Mouse (Mus musculus) bone marrow, adult 2 months (tissue): Measurements from ENCODE around the gene Gsk3b. TPM values are rescaled to one million over a fixed set of nuclear protein-coding genes. Genes with fewer than 3 reads are reported as not detected.
"Not testable (repeated sequence)": the region's sequence is repeated elsewhere in the genome, so short reads cannot be mapped to it uniquely, and the experiment has no call there.

Source experiments
- H3K27ac ChIP-seq: fragments of 200-500 bp; 2 replicates; pipeline ENCODE4 v1.5.1; 2012; ENCODE audit warnings: low read depth, mild to moderate bottlenecking, control low read depth, inconsistent platforms, low read length; ENCODE audit not compliant: control insufficient read depth, poor library complexity, insufficient read depth
- H3K4me1 ChIP-seq: fragments of 200-500 bp; 2 replicates; pipeline ENCODE4 v1.6.1; 2011; ENCODE audit warnings: low read length; ENCODE audit not compliant: control insufficient read depth, insufficient read depth
- H3K4me3 ChIP-seq: fragments of 200-500 bp; replicated peaks from 2 replicates; pipeline ENCODE3; 2011; ENCODE audit warnings: mild to moderate bottlenecking, low read depth, low read length, control low read depth; ENCODE audit not compliant: control insufficient read depth
- CTCF ChIP-seq: fragments of 200-500 bp; IDR thresholded peaks from 2 replicates; pipeline ENCODE4 v1.5.1; 2011; ENCODE audit warnings: low read length, control low read depth; ENCODE audit not compliant: control insufficient read depth, insufficient read depth
- POLR2A ChIP-seq: fragments of 200-500 bp; IDR thresholded peaks from 2 replicates; pipeline ENCODE4 v1.6.1; 2011; ENCODE audit warnings: low read depth, mild to moderate bottlenecking, control low read depth, low read length, borderline replicate concordance; ENCODE audit not compliant: control insufficient read depth
- WGBS: fragments of 180-500 bp; shearing (Covaris S2); methylation state at CpG from one replicate; pipeline ENCODE4 v1.1.7; 2018; 5-methylcytosine and 5-hydroxymethylcytosine counted together
- polyA plus RNA-seq: library from polyadenylated mRNA; stranded (reverse); fragments of >200 nt; gene quantifications from 2 replicates; pipeline ENCODE4 v1.2.4, GENCODE M21; 2011; ENCODE audit warnings: low replicate concordance; ENCODE audit not compliant: missing spikeins, insufficient read depth, insufficient read length

Gsk3b gene
- polyA plus RNA-seq, result 9.6 and 10.2 TPM in 2 replicates

DNA sequence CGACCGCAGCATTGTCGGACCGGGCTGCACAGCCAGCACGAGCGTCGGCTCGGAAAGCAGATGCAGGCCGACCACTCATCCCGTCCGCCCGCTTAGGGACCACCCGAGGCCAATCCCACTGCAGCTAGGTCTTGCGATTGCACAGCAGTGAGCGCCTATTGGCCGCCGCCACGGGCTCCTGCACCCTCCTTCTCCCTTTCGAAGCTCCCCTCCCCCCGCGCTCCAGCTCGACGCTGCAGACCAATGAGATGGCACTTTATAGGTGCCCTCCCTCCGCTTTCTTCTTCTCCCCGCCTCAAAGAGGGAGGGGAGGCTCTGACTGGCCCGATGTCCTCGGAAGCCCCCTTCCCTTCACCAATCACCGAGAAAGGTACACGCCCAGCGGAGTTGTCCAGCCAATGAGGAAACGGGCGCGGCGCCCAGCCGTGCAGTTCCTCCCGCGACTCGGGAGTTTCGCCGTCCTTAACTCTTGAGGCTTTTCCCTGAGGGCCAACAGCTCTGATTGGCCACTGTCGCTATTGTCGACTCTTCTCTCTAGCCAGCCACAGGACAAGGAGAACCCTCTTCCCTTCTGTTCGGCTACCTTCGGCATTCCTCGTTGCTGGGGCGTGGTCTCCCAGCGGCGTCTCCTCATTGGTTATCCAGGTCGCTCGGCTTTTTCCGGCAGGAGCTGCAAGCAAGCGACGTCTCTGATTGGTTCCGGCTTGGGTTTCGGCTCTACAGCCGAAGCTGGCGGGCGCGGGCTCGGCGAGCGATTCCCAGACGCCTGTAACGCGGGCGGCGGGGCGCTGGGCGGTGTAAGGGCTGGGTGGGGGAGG lies at the start of gene Gsk3b:
TSS of gene Gsk3b (plus strand) at position 373 of the 818 bp plus-strand sequence.
- WGBS, result under 1% methylated on average over 69 of the region's 69 CpGs
- Histone ChIP-seq H3K27ac (peak within 1 kb of the TSS; percentile 86), H3K4me3 (peak within 1 kb of the TSS; percentile 90), H3K4me1 (peaks cover 2% of the 10 kb centered on the region; the same call in 1 of the 2 replicates)
- TF ChIP-seq CTCF, result no peak
- peak; percentile 79; the same call in 1 of the 2 replicates for TF ChIP-seq POLR2A

DNA sequence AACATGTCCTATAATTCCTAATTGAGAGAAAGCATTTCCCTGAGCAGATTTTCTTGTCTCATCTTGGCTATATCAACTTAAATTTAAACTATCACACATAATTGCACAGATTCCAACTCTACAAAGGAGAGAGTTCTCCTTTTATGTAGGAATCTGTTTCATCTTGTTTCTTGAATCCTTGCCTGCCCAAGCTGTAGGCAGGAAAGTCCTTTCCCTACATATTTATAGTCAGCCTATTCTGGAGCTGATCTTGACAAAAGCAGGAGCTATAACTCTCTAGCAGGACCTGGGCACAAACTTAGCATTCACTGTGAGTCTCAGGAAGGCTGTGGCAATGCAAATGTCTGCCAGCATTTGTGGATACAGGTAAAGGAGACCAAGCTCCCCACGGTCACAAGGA lies 46.6 kb upstream of the Gsk3b start:
- H3K4me3 ChIP-seq, result no peak overlapping the region
- H3K27ac ChIP-seq, result no peak overlapping the region
- H3K4me1 ChIP-seq, result no peaks in the 10 kb centered on the region
- TF ChIP-seq CTCF, result no peak
- no peak for TF ChIP-seq POLR2A
- WGBS, result 85% methylated on average over 1 of the region's 1 CpGs

- 81% methylated on average over 5 of the region's 5 CpGs for WGBS
- Histone ChIP-seq H3K27ac (no peak overlapping the region), H3K4me3 (no peak overlapping the region), H3K4me1 (no peaks in the 10 kb centered on the region)
- no peak for TF ChIP-seq POLR2A
- TF ChIP-seq CTCF, result no peak
Observed at GRCm38 (mm10) chr16:38044551-38044950, 44.2 kb upstream of the Gsk3b start.

DNA sequence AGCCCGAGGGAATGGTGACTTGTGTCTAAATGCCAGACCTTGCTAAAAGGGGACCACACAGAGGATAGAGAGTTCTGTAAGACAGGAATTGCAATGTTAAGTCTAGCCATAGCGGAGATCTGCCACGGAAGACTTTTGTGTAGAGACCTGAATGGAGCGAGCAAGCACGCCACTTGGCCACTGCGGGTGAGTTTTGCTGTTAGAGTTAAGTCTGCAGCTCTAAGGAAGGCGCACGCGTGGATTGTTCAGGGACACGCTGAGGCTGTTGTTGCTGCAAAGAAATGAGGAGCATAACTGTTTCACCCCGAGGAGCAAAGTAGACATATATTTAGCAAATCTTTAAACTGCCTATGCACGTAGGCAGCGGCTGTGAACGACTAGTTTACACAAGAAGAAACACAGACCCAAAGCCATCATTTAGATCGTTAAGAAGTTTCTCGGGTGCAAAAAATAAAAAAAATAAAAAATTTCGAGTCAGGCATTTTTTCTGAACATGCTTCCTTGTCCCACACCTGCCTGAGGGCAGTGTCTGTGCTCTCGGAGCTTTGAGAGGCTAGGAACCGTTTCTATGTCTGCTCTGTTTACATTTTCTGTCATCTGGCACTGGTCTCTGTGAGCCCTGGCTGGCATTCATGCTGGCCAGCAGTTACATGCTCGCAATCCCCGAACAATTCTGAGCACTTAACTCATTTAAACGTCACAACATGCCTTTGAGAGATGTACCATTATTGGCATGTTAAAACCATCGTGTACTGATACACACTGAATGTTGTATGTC lies 40.8 kb upstream of the Gsk3b start:
- Histone ChIP-seq H3K27ac (no peak overlapping the region), H3K4me1 (no peaks in the 10 kb centered on the region), H3K4me3 (no peak overlapping the region)
- no peak for TF ChIP-seq CTCF
- TF ChIP-seq POLR2A, result no peak
- WGBS, result 79% methylated on average over 23 of the region's 23 CpGs

DNA sequence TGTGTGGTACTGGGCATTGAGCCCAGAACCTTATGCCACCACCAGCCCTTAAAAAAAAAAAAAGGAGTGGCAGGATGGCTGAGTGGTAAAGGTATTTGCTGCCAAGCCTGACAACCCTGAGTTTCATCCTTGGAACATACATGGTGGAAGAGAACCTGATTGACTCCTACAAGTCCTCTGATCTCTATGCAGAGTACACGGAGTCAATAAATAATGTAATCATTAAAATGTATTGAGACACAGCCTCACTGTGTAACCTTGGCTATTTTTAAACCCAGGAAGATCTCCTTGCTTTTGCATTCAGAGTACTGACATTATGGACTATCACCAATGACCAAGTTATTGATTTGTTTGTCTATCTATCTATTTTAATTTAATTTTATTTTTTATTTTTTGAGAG lies 30.9 kb upstream of the Gsk3b start:
- no peaks in the 10 kb centered on the region for H3K4me1 ChIP-seq
- H3K4me3 ChIP-seq, result no peak overlapping the region
- WGBS, result 76% methylated on average over 1 of the region's 1 CpGs
- no peak overlapping the region for H3K27ac ChIP-seq
- TF ChIP-seq CTCF (no peak), POLR2A (no peak)

- no peak for TF ChIP-seq CTCF
- TF ChIP-seq POLR2A, result no peak
- H3K4me1 ChIP-seq, result no peaks in the 10 kb centered on the region
- H3K4me3 ChIP-seq, result no peak overlapping the region
- WGBS, result 65% methylated on average over 3 of the region's 3 CpGs
- H3K27ac ChIP-seq, result no peak overlapping the region
Observed at GRCm38 (mm10) chr16:38058836-38059235, 30.0 kb upstream of the Gsk3b start.

DNA sequence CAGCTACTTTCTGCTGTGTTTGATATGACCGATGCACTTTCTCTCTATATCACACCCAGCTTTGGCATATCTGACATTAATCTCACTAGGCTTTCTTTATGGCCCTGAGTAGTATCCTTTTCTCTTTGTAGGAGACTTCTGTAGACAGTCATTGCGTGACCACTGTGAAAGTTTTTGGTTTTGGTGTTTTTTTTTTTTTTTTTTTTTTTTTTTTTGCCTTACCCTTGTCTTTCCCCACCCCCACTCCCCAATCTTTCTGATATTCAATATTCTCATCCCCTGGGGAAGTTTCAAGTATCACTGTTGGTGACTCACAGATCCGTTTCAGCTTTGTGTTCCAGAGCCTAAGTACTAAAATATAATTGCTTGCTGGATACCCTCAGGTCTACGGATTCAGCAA lies 29.2 kb upstream of the Gsk3b start:
- H3K27ac ChIP-seq, result no peak overlapping the region
- no peaks in the 10 kb centered on the region for H3K4me1 ChIP-seq
- TF ChIP-seq CTCF (no peak), POLR2A (no peak)
- WGBS, result 77% methylated on average over 4 of the region's 4 CpGs
- no peak overlapping the region for H3K4me3 ChIP-seq

DNA sequence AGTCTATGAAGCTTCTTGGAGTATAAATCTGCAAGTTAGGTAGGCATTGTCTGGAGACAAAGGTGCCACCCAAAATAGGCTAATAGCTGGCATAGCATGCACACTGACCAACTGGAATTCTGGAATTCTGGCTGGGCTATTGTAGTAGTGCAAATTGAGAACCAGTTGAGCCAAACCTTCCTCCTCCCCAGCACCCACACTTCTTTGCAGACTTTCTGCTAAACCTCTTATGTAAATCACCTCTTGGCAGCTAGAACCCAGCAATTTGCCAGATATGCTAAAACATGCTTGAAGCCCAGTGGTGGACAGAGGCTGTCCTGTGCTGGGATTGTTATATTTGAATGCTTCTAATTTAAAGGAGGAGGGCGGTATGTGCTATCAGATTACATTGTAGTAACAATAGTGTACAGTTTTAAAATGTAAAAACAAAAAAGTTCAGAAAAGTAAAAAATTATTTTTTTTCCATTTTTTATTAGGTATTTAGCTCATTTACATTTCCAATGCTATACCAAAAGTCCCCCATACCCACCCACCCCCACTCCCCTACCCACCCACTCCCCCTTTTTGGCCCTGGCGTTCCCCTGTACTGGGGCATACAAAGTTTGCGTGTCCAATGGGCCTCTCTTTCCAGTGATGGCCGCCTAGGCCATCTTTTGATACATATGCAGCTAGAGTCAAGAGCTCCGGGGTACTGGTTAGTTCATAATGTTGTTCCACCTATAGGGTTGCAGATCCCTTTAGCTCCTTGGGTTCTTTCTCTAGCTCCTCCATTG lies 14.8 kb upstream of the Gsk3b start:
- WGBS, result 84% methylated on average over 1 of the region's 5 CpGs
- H3K27ac ChIP-seq, H3K4me1 ChIP-seq, H3K4me3 ChIP-seq: not testable (repeated sequence)
